Mouse (Mus musculus): ENCODE measurements at regions not wholly inside any gene's neighbourhood (a gene's known extent, or its start where the extent isn't known, plus 50 kb on each side); places are given as distances from the start of the nearest gene placed in this dataset.

GRCm38 (mm10) chr12:15319647-15320046 lies 497.1 kb downstream of the Trib2 start:
- Histone ChIP-seq H3K4me2 (replicated peaks) (no peak overlapping the region), H3K36me3 (no peaks in the 10 kb centered on the region), H3K27me3 (no peaks in the 10 kb centered on the region), H3K27ac (replicated peaks) (no peak overlapping the region), H3K4me3 (no peak overlapping the region), H3K4me1 (no peaks in the 10 kb centered on the region), H3K9ac (replicated peaks) (no peak overlapping the region), H3K9me3 (no peaks in the 10 kb centered on the region)
- ATAC-seq (ENCODE audit: low FRiP score, low read depth) = no peak
- 70% methylated on average over 1 of the region's 1 CpGs for WGBS

GRCm38 (mm10) chr12:15294898-15295297 lies 521.8 kb downstream of the Trib2 start:
- H3K36me3 ChIP-seq = no peaks in the 10 kb centered on the region
- H3K9ac ChIP-seq (replicated peaks) = no peak overlapping the region
- WGBS = 85% methylated on average over 2 of the region's 2 CpGs
- no peaks in the 10 kb centered on the region for H3K27me3 ChIP-seq
- no peak overlapping the region for H3K4me3 ChIP-seq
- H3K9me3 ChIP-seq = no peaks in the 10 kb centered on the region
- H3K4me2 ChIP-seq (replicated peaks) = no peak overlapping the region
- no peak for ATAC-seq (ENCODE audit: low FRiP score, low read depth)
- H3K27ac ChIP-seq (replicated peaks) = no peak overlapping the region
- no peaks in the 10 kb centered on the region for H3K4me1 ChIP-seq

- Histone ChIP-seq H3K27me3 (no peaks in the 10 kb centered on the region), H3K4me2 (replicated peaks) (no peak overlapping the region), H3K36me3 (no peaks in the 10 kb centered on the region), H3K27ac (replicated peaks) (no peak overlapping the region), H3K9me3 (no peaks in the 10 kb centered on the region), H3K4me3 (no peak overlapping the region), H3K9ac (replicated peaks) (no peak overlapping the region), H3K4me1 (no peaks in the 10 kb centered on the region)
- ATAC-seq (ENCODE audit: low FRiP score, low read depth) = no peak
- WGBS = 83% methylated on average over 1 of the region's 1 CpGs
Observed at GRCm38 (mm10) chr12:15262165-15262564, 554.6 kb downstream of the Trib2 start.

DNA sequence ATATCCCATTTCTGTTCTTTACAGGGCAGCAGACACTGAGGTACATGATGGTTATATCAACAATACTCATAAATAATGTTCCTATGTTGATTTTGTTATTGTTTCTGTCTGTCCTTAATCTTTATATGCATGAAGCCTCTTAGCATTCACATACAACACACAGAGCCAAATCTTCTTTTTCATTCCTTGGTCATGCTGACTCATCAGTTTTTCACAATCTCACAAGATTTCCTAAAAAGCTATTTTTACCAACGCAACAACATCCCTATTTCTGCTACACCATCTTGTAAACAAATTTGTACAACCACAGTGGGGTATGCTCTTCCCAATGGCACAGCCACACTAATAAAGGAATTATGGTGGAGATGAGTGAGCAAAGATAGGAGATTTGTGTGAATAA lies 555.1 kb downstream of the Trib2 start:
- Histone ChIP-seq H3K4me2 (replicated peaks) (no peak overlapping the region), H3K4me1 (no peaks in the 10 kb centered on the region), H3K4me3 (no peak overlapping the region), H3K36me3 (no peaks in the 10 kb centered on the region), H3K27ac (replicated peaks) (no peak overlapping the region), H3K9ac (replicated peaks) (no peak overlapping the region), H3K9me3 (no peaks in the 10 kb centered on the region), H3K27me3 (no peaks in the 10 kb centered on the region)
- ATAC-seq (ENCODE audit: low FRiP score, low read depth) = no peak
- WGBS = 76% methylated on average over 1 of the region's 1 CpGs

- Histone ChIP-seq H3K4me3 (no peak overlapping the region), H3K9me3 (no peaks in the 10 kb centered on the region), H3K4me2 (replicated peaks) (no peak overlapping the region), H3K36me3 (no peaks in the 10 kb centered on the region), H3K27me3 (no peaks in the 10 kb centered on the region), H3K27ac (replicated peaks) (no peak overlapping the region), H3K4me1 (no peaks in the 10 kb centered on the region), H3K9ac (replicated peaks) (no peak overlapping the region)
- ATAC-seq (ENCODE audit: low FRiP score, low read depth) = no peak
- WGBS = 46% methylated on average over 2 of the region's 2 CpGs
Observed at GRCm38 (mm10) chr12:15260907-15261415, 555.8 kb downstream of the Trib2 start.

GRCm38 (mm10) chr12:15244966-15245365 lies 571.8 kb downstream of the Trib2 start:
- Histone ChIP-seq H3K4me3 (no peak overlapping the region), H3K27me3 (no peaks in the 10 kb centered on the region), H3K4me1 (no peaks in the 10 kb centered on the region), H3K27ac (replicated peaks) (no peak overlapping the region), H3K36me3 (no peaks in the 10 kb centered on the region), H3K4me2 (replicated peaks) (no peak overlapping the region), H3K9ac (replicated peaks) (no peak overlapping the region), H3K9me3 (no peaks in the 10 kb centered on the region)
- ATAC-seq (ENCODE audit: low FRiP score, low read depth) = no peak
- WGBS = 72% methylated on average over 4 of the region's 4 CpGs

DNA sequence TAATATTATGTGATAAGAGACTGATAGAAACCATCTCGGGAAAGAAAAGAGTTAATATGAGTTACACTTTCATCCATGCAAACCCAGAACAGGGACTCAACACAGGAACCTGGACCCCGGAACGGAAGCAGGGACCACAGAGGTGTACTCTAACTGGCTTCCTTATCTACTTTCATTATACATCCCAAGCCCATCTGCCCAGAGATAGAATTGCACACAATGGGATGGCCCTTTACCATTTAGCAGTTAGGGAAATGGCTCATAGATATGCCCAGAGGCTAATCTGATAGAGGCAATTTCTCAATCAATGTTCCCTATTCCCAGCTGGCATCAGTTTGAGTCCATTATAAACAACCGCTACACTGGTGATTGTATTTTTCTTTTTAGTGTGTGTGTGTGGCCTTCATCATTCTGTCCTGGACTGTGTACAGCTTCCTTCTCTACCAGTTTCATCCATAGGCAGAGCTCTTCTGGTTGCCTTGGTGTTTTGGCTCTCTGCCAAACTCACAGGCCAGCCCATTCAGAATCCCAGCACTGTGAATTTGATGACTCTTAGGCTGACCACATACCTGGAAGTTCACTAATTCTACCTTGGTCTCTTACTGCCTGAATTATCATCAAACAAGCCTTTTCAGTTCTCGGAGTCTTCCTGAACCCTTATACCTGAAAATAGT lies 594.1 kb downstream of the Trib2 start:
- H3K36me3 ChIP-seq = no peaks in the 10 kb centered on the region
- H3K27me3 ChIP-seq = no peaks in the 10 kb centered on the region
- no peak overlapping the region for H3K4me2 ChIP-seq (replicated peaks)
- no peak overlapping the region for H3K27ac ChIP-seq (replicated peaks)
- ATAC-seq (ENCODE audit: low FRiP score, low read depth) = peak; percentile 68
- no peaks in the 10 kb centered on the region for H3K4me1 ChIP-seq
- H3K9me3 ChIP-seq = no peaks in the 10 kb centered on the region
- no peak overlapping the region for H3K4me3 ChIP-seq
- WGBS = 88% methylated on average over 5 of the region's 5 CpGs
- no peak overlapping the region for H3K9ac ChIP-seq (replicated peaks)

- Histone ChIP-seq H3K27me3 (no peaks in the 10 kb centered on the region), H3K9ac (replicated peaks) (no peak overlapping the region), H3K27ac (replicated peaks) (no peak overlapping the region), H3K4me1 (no peaks in the 10 kb centered on the region), H3K4me3 (no peak overlapping the region), H3K9me3 (no peaks in the 10 kb centered on the region), H3K4me2 (replicated peaks) (peak overlapping the region; percentile 24), H3K36me3 (no peaks in the 10 kb centered on the region)
- 24% methylated on average over 8 of the region's 8 CpGs for WGBS
- peak; percentile 72 for ATAC-seq (ENCODE audit: low FRiP score, low read depth)
Observed at GRCm38 (mm10) chr12:15218504-15218903, 598.2 kb downstream of the Trib2 start.

GRCm38 (mm10) chr12:15216180-15216579 lies 600.5 kb downstream of the Trib2 start:
- Histone ChIP-seq H3K36me3 (no peaks in the 10 kb centered on the region), H3K4me1 (no peaks in the 10 kb centered on the region), H3K27ac (replicated peaks) (no peak overlapping the region), H3K27me3 (no peaks in the 10 kb centered on the region), H3K9me3 (no peaks in the 10 kb centered on the region), H3K4me2 (replicated peaks) (no peak overlapping the region), H3K9ac (replicated peaks) (no peak overlapping the region), H3K4me3 (no peak overlapping the region)
- 73% methylated on average over 3 of the region's 3 CpGs for WGBS
- ATAC-seq (ENCODE audit: low FRiP score, low read depth) = no peak

DNA sequence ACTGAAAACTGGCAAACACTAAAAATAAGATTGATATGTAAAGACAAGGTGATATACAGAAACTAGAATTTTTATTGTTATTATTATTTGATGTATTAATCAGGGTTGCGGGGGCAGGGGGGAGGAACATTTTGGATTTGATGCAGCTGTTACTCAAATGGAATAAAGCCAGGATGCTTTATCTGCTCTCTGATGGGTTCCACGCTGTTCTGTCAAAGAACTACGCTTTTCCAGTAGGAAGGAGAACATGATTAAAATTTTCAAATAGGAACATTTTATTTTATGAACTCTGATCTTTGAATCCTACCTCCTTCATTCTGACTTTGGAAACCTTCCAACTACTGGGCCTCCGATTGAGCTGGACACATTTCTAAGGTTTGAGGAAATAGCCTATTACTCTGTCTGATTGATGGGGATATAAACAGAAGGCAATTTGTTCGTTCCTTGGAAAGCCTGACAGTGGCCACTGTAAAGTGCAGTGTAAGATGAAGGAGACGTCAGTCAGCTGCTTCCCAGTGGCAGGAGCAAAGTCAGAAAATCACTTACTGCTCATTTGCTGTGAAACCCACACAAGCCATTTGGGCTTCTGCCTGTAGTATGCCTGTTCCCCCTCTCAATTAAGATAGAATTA lies 642.2 kb downstream of the Trib2 start:
- no peaks in the 10 kb centered on the region for H3K36me3 ChIP-seq
- 83% methylated on average over 6 of the region's 6 CpGs for WGBS
- no peak overlapping the region for H3K9ac ChIP-seq (replicated peaks)
- ATAC-seq (ENCODE audit: low FRiP score, low read depth) = no peak
- no peaks in the 10 kb centered on the region for H3K27me3 ChIP-seq
- no peak overlapping the region for H3K27ac ChIP-seq (replicated peaks)
- no peak overlapping the region for H3K4me2 ChIP-seq (replicated peaks)
- H3K4me3 ChIP-seq = no peak overlapping the region
- no peaks in the 10 kb centered on the region for H3K9me3 ChIP-seq
- H3K4me1 ChIP-seq = no peaks in the 10 kb centered on the region

- Histone ChIP-seq H3K4me2 (replicated peaks) (no peak overlapping the region), H3K27ac (replicated peaks) (no peak overlapping the region), H3K9ac (replicated peaks) (no peak overlapping the region), H3K4me3 (no peak overlapping the region), H3K27me3 (no peaks in the 10 kb centered on the region), H3K9me3 (no peaks in the 10 kb centered on the region), H3K4me1 (no peaks in the 10 kb centered on the region), H3K36me3 (no peaks in the 10 kb centered on the region)
- 76% methylated on average over 5 of the region's 5 CpGs for WGBS
- ATAC-seq (ENCODE audit: low FRiP score, low read depth) = no peak
Observed at GRCm38 (mm10) chr12:15162605-15163004, 654.1 kb downstream of the Trib2 start.

- no peak overlapping the region for H3K4me3 ChIP-seq
- no peaks in the 10 kb centered on the region for H3K27me3 ChIP-seq
- H3K27ac ChIP-seq (replicated peaks) = no peak overlapping the region
- no peak overlapping the region for H3K9ac ChIP-seq (replicated peaks)
- 56% methylated on average over 3 of the region's 3 CpGs for WGBS
- no peaks in the 10 kb centered on the region for H3K4me1 ChIP-seq
- H3K36me3 ChIP-seq = no peaks in the 10 kb centered on the region
- ATAC-seq (ENCODE audit: low FRiP score, low read depth) = no peak
- H3K9me3 ChIP-seq = no peaks in the 10 kb centered on the region
- no peak overlapping the region for H3K4me2 ChIP-seq (replicated peaks)
Observed at GRCm38 (mm10) chr12:15161864-15162263, 654.9 kb downstream of the Trib2 start.

Measured in midbrain, embryonic 12.5 days (tissue).